Mouse (Mus musculus): ENCODE data around the gene Mrpl24.

Gene Mrpl24

GRCm38 (mm10) chr3:87909874-87910273 lies 9.4 kb upstream of the Mrpl24 start:
- DNase-seq (ENCODE audit: low read depth, low spot score): no peak

GRCm38 (mm10) chr3:87910573-87911141 lies 8.6 kb upstream of the Mrpl24 start:
- no peak for DNase-seq (ENCODE audit: low read depth, low spot score)

GRCm38 (mm10) chr3:87913491-87913890 lies 5.8 kb upstream of the Mrpl24 start:
- DNase-seq (ENCODE audit: low read depth, low spot score): no peak

GRCm38 (mm10) chr3:87913891-87914290 lies 5.4 kb upstream of the Mrpl24 start:
- no peak for DNase-seq (ENCODE audit: low read depth, low spot score)

- no peak for DNase-seq (ENCODE audit: low read depth, low spot score)
Measured at GRCm38 (mm10) chr3:87916990-87917389, 2.3 kb upstream of the Mrpl24 start.

- DNase-seq (ENCODE audit: low read depth, low spot score): no peak
Measured at GRCm38 (mm10) chr3:87918551-87918950, 755 bp upstream of the Mrpl24 start.

- DNase-seq (ENCODE audit: low read depth, low spot score): no peak
Measured at GRCm38 (mm10) chr3:87920270-87920943, 1.1 kb downstream of the Mrpl24 start.

- no peak for DNase-seq (ENCODE audit: low read depth, low spot score)
Measured at GRCm38 (mm10) chr3:87924996-87925395, 5.7 kb downstream of the Mrpl24 start.

- DNase-seq (ENCODE audit: low read depth, low spot score): no peak
Measured at GRCm38 (mm10) chr3:87927452-87927851, 8.1 kb downstream of the Mrpl24 start.

- DNase-seq (ENCODE audit: low read depth, low spot score): no peak
Measured at GRCm38 (mm10) chr3:87929341-87930077, 10.2 kb downstream of the Mrpl24 start.

- DNase-seq (ENCODE audit: low read depth, low spot score): peak; percentile 71
Measured at GRCm38 (mm10) chr3:87930078-87930795, 10.9 kb downstream of the Mrpl24 start, which contains the start of the genes Isg20l2 and Rrnad1. Isg20l2 (plus strand) TSS chr3:87930314. Rrnad1 (minus strand) TSS chr3:87930717.

- no peak for DNase-seq (ENCODE audit: low read depth, low spot score)
Measured at GRCm38 (mm10) chr3:87934026-87934425, 14.7 kb downstream of the Mrpl24 start.

GRCm38 (mm10) chr3:87934501-87934900 lies 15.2 kb downstream of the Mrpl24 start:
- DNase-seq (ENCODE audit: low read depth, low spot score): no peak

- DNase-seq (ENCODE audit: low read depth, low spot score): no peak
Measured at GRCm38 (mm10) chr3:87935201-87935600, 15.9 kb downstream of the Mrpl24 start.

GRCm38 (mm10) chr3:87935776-87936175 lies 16.5 kb downstream of the Mrpl24 start:
- peak; percentile 44 for DNase-seq (ENCODE audit: low read depth, low spot score)

GRCm38 (mm10) chr3:87940611-87941010 lies 21.3 kb downstream of the Mrpl24 start:
- no peak for DNase-seq (ENCODE audit: low read depth, low spot score)

GRCm38 (mm10) chr3:87942471-87942870 lies 23.2 kb downstream of the Mrpl24 start:
- no peak for DNase-seq (ENCODE audit: low read depth, low spot score)

GRCm38 (mm10) chr3:87943586-87943985 lies 24.3 kb downstream of the Mrpl24 start:
- no peak for DNase-seq (ENCODE audit: low read depth, low spot score)

GRCm38 (mm10) chr3:87944838-87945600 lies 25.7 kb downstream of the Mrpl24 start:
- no peak for DNase-seq (ENCODE audit: low read depth, low spot score)

GRCm38 (mm10) chr3:87945781-87946540 lies 26.7 kb downstream of the Mrpl24 start:
- DNase-seq (ENCODE audit: low read depth, low spot score): no peak

- DNase-seq (ENCODE audit: low read depth, low spot score): no peak
Measured at GRCm38 (mm10) chr3:87946541-87946860, 27.2 kb downstream of the Mrpl24 start.

Measured in c-Kit-negative CD71-positive TER-119-positive erythroid progenitor cells, embryonic 14.5 days (primary cell).